Mouse (Mus musculus) heart, embryonic 15.5 days (tissue): ENCODE measurements around the gene Gpr12. TPM values are rescaled to one million over a fixed set of nuclear protein-coding genes. Genes with fewer than 3 reads are reported as not detected.

ENCODE experiments used
- ATAC-seq: fragments of 200-750 bp; cut with Nextera tagmentation; replicated peaks from 2 replicates; pipeline ENCODE4 v1.8.0; 2017; ENCODE audit warnings: low read depth, moderate TSS enrichment; ENCODE audit not compliant: insufficient number of reproducible peaks, insufficient read depth, low FRiP score
- H3K27ac ChIP-seq: fragments of 300-500 bp; sonication (generic); 2 replicates; pipeline ENCODE4 v1.5.1; 2015; ENCODE audit warnings: mild to moderate bottlenecking, inconsistent platforms
- H3K27me3 ChIP-seq: fragments of 300-500 bp; sonication (generic); 2 replicates; pipeline ENCODE4 v1.6.1; 2015; ENCODE audit warnings: inconsistent platforms
- H3K36me3 ChIP-seq: fragments of 300-500 bp; sonication (generic); 2 replicates; pipeline ENCODE4 v1.6.1; 2015; ENCODE audit warnings: mild to moderate bottlenecking, inconsistent platforms
- H3K4me1 ChIP-seq: fragments of 300-500 bp; sonication (generic); replicated peaks from 2 replicates; pipeline ENCODE4 v1.6.1; 2015; ENCODE audit warnings: inconsistent platforms
- H3K4me2 ChIP-seq: fragments of 300-500 bp; sonication (generic); 2 replicates; pipeline ENCODE4 v1.6.1; 2015; ENCODE audit warnings: inconsistent platforms, mild to moderate bottlenecking, moderate library complexity
- H3K4me3 ChIP-seq: fragments of 300-500 bp; sonication (generic); 2 replicates; pipeline ENCODE4 v1.5.1; 2015; ENCODE audit warnings: mild to moderate bottlenecking, inconsistent platforms
- H3K9ac ChIP-seq: fragments of 300-500 bp; sonication (generic); 2 replicates; pipeline ENCODE4 v1.6.1; 2015; ENCODE audit warnings: mild to moderate bottlenecking, inconsistent platforms
- H3K9me3 ChIP-seq: fragments of 300-500 bp; sonication (generic); replicated peaks from 2 replicates; pipeline ENCODE4 v1.6.1; 2016; ENCODE audit warnings: inconsistent platforms
- WGBS: fragments of 180-500 bp; shearing (Covaris S2); methylation state at CpG from one replicate; pipeline ENCODE4 v1.1.7; 2015; ENCODE audit warnings: mixed read lengths; 5-methylcytosine and 5-hydroxymethylcytosine counted together
- polyA plus RNA-seq: library from polyadenylated mRNA; unstranded; fragments of >200 nt; fragmentation: Nextera tagmentation; extraction: Ambion mirVana; gene quantifications from 2 replicates; pipeline ENCODE4 v1.2.1, GENCODE M21; 2015

Gene Gpr12
- not detected in 2 replicates for polyA plus RNA-seq

DNA sequence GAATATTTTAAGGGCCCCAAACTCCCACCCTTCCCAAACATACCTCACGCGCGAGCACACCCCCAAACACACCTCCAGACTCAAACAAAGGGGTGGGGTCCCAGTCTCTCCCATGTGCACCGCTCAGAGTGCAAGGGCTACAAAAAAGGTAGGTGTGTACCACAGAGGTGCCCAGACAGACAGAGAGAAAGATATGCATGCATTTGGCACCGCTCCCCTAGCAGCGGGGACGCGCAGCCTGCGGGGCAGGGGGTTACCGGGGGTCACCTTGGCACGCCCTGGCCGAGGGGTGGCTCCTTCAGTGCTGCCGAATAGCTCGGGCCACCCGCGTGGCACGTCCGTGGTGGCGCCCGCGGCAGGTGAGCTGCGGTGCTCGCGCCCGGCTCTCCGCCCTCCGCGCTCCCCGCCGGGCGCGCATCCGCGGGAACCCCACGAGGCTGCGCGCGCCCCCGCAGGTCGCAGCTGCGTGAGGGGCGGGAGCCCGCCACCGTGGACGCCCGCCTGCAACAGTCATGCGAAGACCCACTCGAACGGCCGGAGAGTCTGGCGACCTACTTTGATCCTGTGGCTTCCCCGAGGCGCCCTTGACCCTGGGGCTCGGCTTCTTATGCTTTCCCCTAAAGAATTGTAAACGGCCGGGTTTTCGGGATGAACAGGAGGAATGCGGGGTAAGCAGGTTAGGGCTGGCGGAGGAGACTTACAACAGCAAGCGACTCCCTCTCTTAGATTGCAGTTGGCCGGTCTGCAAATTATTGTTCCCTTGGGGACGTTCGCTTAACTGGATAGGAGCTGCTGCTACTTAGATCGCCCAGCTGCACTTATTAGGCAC lies at the start of gene Gpr12:
Gene Gpr12 (minus strand): TSS at position 762 of the 829 bp plus-strand sequence.
- ATAC-seq = no peak
- no peak within 1 kb of the TSS for H3K9ac ChIP-seq

DNA sequence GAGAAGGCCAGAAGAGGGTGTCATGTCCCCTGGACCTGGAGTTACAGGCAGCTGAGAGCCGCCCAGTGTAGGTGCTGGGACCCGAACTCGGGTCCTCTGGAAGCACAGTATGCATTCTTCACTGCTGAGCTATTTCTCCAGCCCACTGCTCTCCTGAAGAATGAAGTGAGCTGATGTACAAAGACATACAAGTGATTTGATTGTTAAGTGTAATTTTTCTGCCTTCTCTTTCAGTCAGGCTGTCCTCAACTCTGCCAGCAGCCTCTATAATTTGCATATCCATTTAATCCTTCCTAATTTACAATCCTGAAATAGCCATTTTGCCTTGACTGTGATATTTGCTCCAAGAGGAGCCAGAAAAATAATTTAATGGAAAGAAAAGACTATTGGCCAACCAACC lies 46.6 kb upstream of the Gpr12 start:
- Histone ChIP-seq H3K4me1 (no peaks in the 10 kb centered on the region), H3K4me2 (no peak overlapping the region), H3K27ac (no peak overlapping the region), H3K4me3 (no peak overlapping the region), H3K9ac (no peak overlapping the region), H3K9me3 (no peaks in the 10 kb centered on the region), H3K27me3 (no peaks in the 10 kb centered on the region), H3K36me3 (no peaks in the 10 kb centered on the region)
- WGBS = 82% methylated on average over 3 of the region's 3 CpGs
- ATAC-seq = no peak

More for the DNA sequence above, at the start of gene Gpr12:
- under 1% methylated on average over 64 of the region's 64 CpGs for WGBS
- Histone ChIP-seq H3K9me3 (no peaks in the 10 kb centered on the region), H3K4me3 (peak within 1 kb of the TSS; percentile 50), H3K27ac (no peak within 1 kb of the TSS), H3K36me3 (no peaks in the 10 kb centered on the region), H3K27me3 (peaks cover 54% of the 10 kb centered on the region), H3K4me1 (peaks cover 11% of the 10 kb centered on the region), H3K4me2 (peak within 1 kb of the TSS; percentile 90)

DNA sequence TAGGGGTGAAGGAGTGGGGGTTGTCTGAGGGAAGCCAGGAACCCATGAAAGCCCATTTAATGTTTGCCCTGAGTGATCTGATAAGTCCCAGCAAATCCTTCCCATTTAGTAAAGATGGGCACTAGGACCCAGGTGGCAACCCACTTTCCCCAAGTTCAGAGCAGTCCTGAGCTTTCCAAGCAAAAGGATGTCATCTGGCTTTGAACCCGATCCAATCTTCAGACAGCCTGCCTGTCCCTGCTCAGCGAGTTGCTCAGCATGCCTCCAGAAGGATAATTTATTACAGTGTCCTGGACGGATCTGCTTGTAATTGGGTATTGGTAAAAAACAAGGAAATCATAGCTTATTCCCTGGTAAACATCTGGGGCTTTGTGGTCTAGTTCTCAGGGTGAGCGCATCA lies 45.9 kb upstream of the Gpr12 start:
- Histone ChIP-seq H3K4me2 (no peak overlapping the region), H3K9me3 (no peaks in the 10 kb centered on the region), H3K27ac (no peak overlapping the region), H3K4me1 (no peaks in the 10 kb centered on the region), H3K4me3 (no peak overlapping the region), H3K36me3 (no peaks in the 10 kb centered on the region), H3K27me3 (no peaks in the 10 kb centered on the region), H3K9ac (no peak overlapping the region)
- ATAC-seq = no peak
- WGBS = 30% methylated on average over 4 of the region's 4 CpGs

DNA sequence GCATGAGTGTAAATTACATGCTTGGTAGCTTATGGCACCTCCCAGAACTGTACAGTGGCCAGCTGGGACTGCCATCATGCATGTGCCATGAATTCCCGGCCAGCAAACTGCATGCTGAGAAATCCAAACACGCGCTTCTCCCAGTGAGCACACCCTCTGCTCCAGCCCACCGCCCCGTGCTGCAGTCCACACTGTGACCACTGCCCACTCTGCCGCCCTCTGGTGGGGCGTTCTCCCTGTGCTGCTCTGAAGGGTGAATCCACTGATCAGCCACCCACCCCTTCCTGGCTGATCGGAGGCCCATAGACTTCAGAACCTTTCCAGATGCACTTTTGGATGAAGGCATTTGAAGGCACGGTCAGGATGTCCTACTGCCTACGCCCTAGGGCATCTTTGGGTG lies 44.6 kb upstream of the Gpr12 start:
- WGBS = 73% methylated on average over 10 of the region's 10 CpGs
- no peak for ATAC-seq
- Histone ChIP-seq H3K4me3 (no peak overlapping the region), H3K9me3 (no peaks in the 10 kb centered on the region), H3K27ac (no peak overlapping the region), H3K4me2 (no peak overlapping the region), H3K27me3 (no peaks in the 10 kb centered on the region), H3K36me3 (no peaks in the 10 kb centered on the region), H3K9ac (no peak overlapping the region), H3K4me1 (no peaks in the 10 kb centered on the region)

DNA sequence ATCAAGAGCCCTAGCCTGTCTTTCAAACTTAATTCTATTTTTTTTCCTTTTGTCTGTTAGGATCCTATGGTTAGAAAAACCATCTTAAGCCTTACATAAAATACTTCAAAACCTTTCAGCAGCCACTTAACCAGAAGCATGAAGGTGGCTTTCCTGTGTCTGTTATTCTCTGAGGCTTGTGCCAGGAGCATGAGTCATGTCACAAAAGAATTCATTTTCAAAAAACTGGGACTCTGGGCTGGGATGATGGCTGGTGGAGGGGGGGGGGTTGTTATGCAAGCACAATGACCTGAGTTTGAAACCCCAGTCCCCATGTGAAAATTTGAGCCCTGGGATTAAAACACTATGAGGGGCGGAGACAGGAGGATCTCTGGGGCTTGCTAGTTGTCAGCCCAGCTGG lies 43.8 kb upstream of the Gpr12 start:
- H3K4me3 ChIP-seq = no peak overlapping the region
- H3K36me3 ChIP-seq = no peaks in the 10 kb centered on the region
- no peaks in the 10 kb centered on the region for H3K4me1 ChIP-seq
- 70% methylated on average over 1 of the region's 1 CpGs for WGBS
- H3K27ac ChIP-seq = no peak overlapping the region
- no peaks in the 10 kb centered on the region for H3K9me3 ChIP-seq
- H3K4me2 ChIP-seq = no peak overlapping the region
- H3K27me3 ChIP-seq = no peaks in the 10 kb centered on the region
- no peak for ATAC-seq
- H3K9ac ChIP-seq = no peak overlapping the region

GRCm38 (mm10) chr5:146627901-146628300 lies 42.9 kb upstream of the Gpr12 start:
- Histone ChIP-seq H3K4me3 (no peak overlapping the region), H3K27ac (no peak overlapping the region), H3K9ac (no peak overlapping the region), H3K4me2 (no peak overlapping the region), H3K4me1 (no peaks in the 10 kb centered on the region), H3K27me3 (no peaks in the 10 kb centered on the region), H3K36me3 (no peaks in the 10 kb centered on the region), H3K9me3 (no peaks in the 10 kb centered on the region)
- WGBS = 63% methylated on average over 5 of the region's 5 CpGs
- no peak for ATAC-seq

- WGBS = 57% methylated on average over 6 of the region's 6 CpGs
- no peaks in the 10 kb centered on the region for H3K9me3 ChIP-seq
- no peak for ATAC-seq
- no peak overlapping the region for H3K9ac ChIP-seq
- H3K36me3 ChIP-seq = no peaks in the 10 kb centered on the region
- H3K4me3 ChIP-seq = no peak overlapping the region
- H3K27ac ChIP-seq = no peak overlapping the region
- H3K4me2 ChIP-seq = no peak overlapping the region
- no peaks in the 10 kb centered on the region for H3K27me3 ChIP-seq
- no peaks in the 10 kb centered on the region for H3K4me1 ChIP-seq
Observed at GRCm38 (mm10) chr5:146625635-146626311, 40.7 kb upstream of the Gpr12 start.

GRCm38 (mm10) chr5:146611830-146612229 lies 26.8 kb upstream of the Gpr12 start:
- WGBS = 66% methylated on average over 7 of the region's 7 CpGs
- ATAC-seq = no peak
- Histone ChIP-seq H3K27ac (no peak overlapping the region), H3K9ac (no peak overlapping the region), H3K4me1 (0 out of 2 replicates have a peak, but pooled peaks cover 3% of the 10 kb centered on the region), H3K9me3 (no peaks in the 10 kb centered on the region), H3K36me3 (no peaks in the 10 kb centered on the region), H3K4me3 (no peak overlapping the region), H3K27me3 (no peaks in the 10 kb centered on the region), H3K4me2 (no peak overlapping the region)

DNA sequence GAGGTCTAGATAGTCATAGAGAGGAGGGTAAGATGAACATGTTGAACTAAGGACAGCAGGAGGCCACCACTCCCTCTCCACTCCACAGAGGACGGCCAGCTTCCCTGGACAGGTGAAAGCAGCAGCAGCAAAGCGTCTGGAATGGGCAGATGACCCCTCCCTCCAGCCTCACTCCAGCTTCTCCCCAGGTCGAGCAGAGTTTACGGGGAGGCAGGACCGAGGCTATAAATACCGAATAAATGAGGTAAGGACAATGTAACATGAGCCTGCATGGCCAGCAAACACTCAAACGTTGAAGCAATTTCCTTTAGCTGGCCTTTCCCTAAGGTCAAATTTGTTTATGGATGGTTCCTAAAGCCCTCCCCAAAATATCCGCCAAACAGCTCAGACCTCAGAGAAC lies 26.0 kb upstream of the Gpr12 start:
- no peaks in the 10 kb centered on the region for H3K9me3 ChIP-seq
- H3K4me2 ChIP-seq = no peak overlapping the region
- WGBS = 20% methylated on average over 8 of the region's 8 CpGs
- H3K27me3 ChIP-seq = no peaks in the 10 kb centered on the region
- H3K4me3 ChIP-seq = no peak overlapping the region
- no peak overlapping the region for H3K9ac ChIP-seq
- 0 out of 2 replicates have a peak, but pooled peaks cover 3% of the 10 kb centered on the region for H3K4me1 ChIP-seq
- H3K27ac ChIP-seq = no peak overlapping the region
- no peak for ATAC-seq
- H3K36me3 ChIP-seq = no peaks in the 10 kb centered on the region

GRCm38 (mm10) chr5:146609646-146610045 lies 24.6 kb upstream of the Gpr12 start:
- Histone ChIP-seq H3K4me2 (no peak overlapping the region), H3K36me3 (no peaks in the 10 kb centered on the region), H3K27me3 (no peaks in the 10 kb centered on the region), H3K4me1 (0 out of 2 replicates have a peak, but pooled peaks cover 3% of the 10 kb centered on the region), H3K4me3 (no peak overlapping the region), H3K27ac (no peak overlapping the region), H3K9ac (no peak overlapping the region), H3K9me3 (no peaks in the 10 kb centered on the region)
- no peak for ATAC-seq
- 62% methylated on average over 10 of the region's 10 CpGs for WGBS

GRCm38 (mm10) chr5:146607816-146608215 lies 22.8 kb upstream of the Gpr12 start:
- Histone ChIP-seq H3K27me3 (no peaks in the 10 kb centered on the region), H3K9ac (no peak overlapping the region), H3K4me1 (0 out of 2 replicates have a peak, but pooled peaks cover 3% of the 10 kb centered on the region), H3K4me2 (no peak overlapping the region), H3K27ac (no peak overlapping the region), H3K9me3 (no peaks in the 10 kb centered on the region), H3K36me3 (no peaks in the 10 kb centered on the region), H3K4me3 (no peak overlapping the region)
- ATAC-seq = no peak
- WGBS = 67% methylated on average over 5 of the region's 5 CpGs
